Mouse (Mus musculus) ES-Bruce4 (cell line): Measurements from ENCODE around the gene Ak4.

Experiments
- CTCF ChIP-seq: IDR thresholded peaks from one replicate; pipeline ENCODE4 v1.8.1; 2011; ENCODE audit warnings: low read depth, low read length
- POLR2A ChIP-seq: IDR thresholded peaks from one replicate; pipeline ENCODE4 v1.8.1; 2011; ENCODE audit warnings: low read length; ENCODE audit not compliant: insufficient read depth

DNA sequence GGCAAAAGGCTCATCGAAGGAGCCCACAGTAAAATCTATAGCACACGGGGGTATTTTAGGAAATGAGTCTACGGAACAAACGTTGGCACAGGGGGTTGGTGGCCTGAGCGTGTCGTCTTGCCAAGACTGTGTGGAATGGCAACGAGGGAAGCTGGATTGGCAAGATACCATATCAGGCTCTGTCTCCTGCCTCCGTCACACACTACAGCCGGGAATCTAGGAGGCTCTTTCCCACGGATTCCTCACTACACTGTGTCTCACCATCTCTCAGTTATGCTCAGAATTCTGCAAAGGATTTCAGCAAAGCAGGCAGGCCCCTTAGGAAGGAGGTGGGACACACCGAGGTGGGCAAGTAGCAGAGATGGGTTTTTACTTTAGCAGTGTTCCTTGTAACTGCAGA, 2.1 kb upstream of the Ak4 start:
- TF ChIP-seq CTCF (no peak), POLR2A (no peak)
